Mouse (Mus musculus): ENCODE results near the gene Sbk3. TPM values are rescaled to one million over a fixed set of nuclear protein-coding genes. Genes with fewer than 3 reads are reported as not detected.

Gene Sbk3
- total RNA-seq, 1 experiment from 2014 or later: not detected

DNA sequence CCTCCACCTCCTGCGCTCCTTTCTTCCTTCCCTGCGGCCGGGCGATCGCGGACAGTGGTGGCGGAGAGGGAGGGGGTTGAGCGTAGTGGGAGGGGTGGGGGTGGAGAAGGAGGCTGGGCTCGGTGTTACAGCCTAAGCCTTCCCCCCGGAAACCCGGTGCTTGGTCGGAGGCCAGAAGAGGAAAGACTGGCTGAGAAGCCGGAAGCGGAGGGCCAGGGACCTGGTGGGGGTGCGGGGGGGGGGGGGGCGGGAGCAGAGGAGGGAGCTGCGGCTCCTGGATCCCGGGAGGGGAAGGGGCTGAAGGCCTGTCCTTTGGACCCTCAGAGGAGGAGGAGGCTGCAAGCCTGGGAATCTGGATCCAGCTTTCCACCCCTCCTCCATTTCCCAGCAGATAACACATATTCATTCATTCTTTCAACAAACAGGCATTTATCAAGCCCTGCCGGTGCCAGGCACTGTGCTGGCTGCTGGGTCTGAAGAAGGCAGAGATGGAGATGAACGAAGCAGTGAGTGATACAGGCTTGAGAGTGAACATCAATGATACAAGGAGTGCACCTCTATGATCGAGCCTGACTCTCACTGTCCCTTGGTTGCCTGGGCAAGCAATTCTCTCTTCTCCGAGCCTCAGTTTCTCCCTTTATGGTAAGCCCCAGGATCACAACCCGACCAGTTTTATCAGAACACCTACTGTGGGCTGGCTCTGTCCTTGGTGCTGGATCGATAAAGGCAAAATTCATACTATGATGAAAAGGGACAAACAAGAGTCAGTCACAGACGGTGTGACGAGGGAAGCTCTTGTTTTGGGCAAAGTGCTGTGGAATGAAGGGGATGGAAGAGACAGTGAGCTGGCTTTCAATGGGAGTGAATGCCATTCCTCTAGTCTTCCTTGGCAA, 25.3 kb upstream of the Sbk3 start, which contains the start of gene Zfp579:
TSS of gene Zfp579 (minus strand) at position 156 of the 893 bp plus-strand sequence.
- peak; percentile 66 to 81 for ATAC-seq (replicated peaks in 1 of 2; ENCODE audit: insufficient read depth in 1 of 2, low FRiP score in 2 of 2, low TSS enrichment in 1 of 2, low read depth in 1 of 2, poor library complexity in 2 of 2, severe bottlenecking in 2 of 2)

DNA sequence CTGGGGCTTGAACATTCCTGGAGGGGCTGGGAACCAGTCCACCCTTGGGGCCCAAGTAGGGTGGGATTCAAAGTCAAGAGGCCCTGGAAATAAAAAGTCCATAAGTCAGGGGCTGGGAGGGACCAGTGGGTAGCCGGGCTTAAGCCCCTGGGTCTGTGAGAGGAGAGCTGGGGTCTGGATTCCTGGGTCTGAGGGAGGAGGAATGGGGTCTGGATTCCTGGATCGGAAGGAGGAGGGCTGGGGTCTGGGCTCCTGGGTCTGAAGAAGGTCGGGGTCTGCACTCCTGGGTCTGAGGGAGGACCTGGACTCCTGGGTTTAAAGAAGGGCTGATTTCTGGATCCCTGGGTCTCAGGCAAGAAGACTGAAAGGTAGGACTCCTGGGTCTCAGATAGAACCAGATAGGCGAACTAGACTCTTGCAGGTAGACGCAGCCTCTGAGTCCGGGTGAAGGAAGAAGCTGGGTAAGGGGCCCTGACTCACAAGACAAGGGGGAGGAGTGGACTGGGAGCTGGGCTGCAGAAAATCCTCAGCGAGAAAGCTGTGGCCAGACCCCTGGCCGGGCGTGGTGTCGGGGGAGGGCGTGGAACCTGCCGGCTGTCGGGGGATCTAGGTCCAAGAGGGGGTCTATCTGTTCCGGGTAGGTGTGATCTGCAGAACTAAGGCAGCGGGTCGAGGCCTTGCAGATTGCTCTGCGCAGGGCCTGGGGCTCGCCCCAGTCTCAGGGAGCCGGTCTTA, 24.5 kb upstream of the Sbk3 start:
- peak in 1 of 2 experiments; percentile 14; a peak in 2 of 4 replicates for ATAC-seq (replicated peaks in 1 of 2; ENCODE audit: insufficient read depth in 1 of 2, low FRiP score in 2 of 2, low TSS enrichment in 1 of 2, low read depth in 1 of 2, poor library complexity in 2 of 2, severe bottlenecking in 2 of 2)

- ATAC-seq (replicated peaks in 1 of 2; ENCODE audit: insufficient read depth in 1 of 2, low FRiP score in 2 of 2, low TSS enrichment in 1 of 2, low read depth in 1 of 2, poor library complexity in 2 of 2, severe bottlenecking in 2 of 2): no peak
Observed at GRCm38 (mm10) chr7:4993999-4994788, 23.2 kb upstream of the Sbk3 start.

DNA sequence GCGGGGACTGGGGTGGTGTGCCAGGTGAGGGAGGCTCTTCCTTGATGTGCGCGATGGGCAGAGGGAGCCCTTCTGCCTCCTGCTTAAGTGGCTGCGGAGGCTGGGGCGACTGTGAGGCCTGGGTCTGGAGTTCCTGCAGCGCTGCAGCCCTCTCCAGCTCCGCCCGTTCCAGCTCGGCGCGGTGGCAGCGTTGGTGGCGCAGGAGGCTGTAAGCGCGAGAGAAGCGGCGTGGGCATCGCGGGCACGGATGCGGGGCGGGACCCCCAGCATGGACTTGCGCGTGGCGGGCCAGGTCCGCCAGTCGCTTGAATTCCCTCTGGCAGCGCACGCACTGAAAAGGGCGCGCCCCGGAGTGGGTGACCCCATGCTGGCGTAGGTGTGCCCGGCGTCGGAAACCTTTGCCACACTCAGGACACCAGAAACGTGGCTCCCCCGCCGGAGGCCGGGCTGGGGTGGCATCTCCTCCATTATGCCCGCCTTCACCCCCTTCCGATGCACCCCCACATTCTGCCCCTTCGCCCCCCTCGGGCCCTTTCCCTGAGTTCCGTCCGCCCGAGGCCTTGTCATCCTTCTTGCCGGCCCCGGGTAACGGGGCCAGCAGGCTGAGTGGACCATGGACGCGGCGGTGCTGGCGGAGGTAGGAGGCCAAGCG, 22.5 kb upstream of the Sbk3 start:
- no peak for ATAC-seq (replicated peaks in 1 of 2; ENCODE audit: insufficient read depth in 1 of 2, low FRiP score in 2 of 2, low TSS enrichment in 1 of 2, low read depth in 1 of 2, poor library complexity in 2 of 2, severe bottlenecking in 2 of 2)

- ATAC-seq (replicated peaks in 1 of 2; ENCODE audit: insufficient read depth in 1 of 2, low FRiP score in 2 of 2, low TSS enrichment in 1 of 2, low read depth in 1 of 2, poor library complexity in 2 of 2, severe bottlenecking in 2 of 2): no peak
Observed at GRCm38 (mm10) chr7:4988250-4988649, 17.3 kb upstream of the Sbk3 start.

DNA sequence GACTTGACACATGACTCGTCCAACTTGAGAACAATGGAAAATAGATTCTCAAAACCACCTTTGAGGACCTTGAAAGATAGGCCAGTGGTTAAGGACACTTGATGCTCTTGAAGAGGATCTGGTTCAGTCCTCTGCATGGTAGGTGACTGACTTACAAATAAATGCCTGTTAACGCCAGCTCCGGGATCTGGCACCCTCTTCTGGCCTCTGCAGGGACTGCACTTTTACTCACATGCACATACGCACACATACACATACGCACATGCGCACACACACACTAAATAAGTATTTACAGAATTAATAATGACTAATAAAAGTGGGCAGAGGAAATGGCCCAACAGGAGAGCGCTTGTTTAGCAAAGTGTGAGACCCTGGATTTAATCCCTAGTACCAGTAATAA, 5.9 kb upstream of the Sbk3 start:
- no peak for ATAC-seq (replicated peaks in 1 of 2; ENCODE audit: insufficient read depth in 1 of 2, low FRiP score in 2 of 2, low TSS enrichment in 1 of 2, low read depth in 1 of 2, poor library complexity in 2 of 2, severe bottlenecking in 2 of 2)

- no peak for ATAC-seq (replicated peaks in 1 of 2; ENCODE audit: insufficient read depth in 1 of 2, low FRiP score in 2 of 2, low TSS enrichment in 1 of 2, low read depth in 1 of 2, poor library complexity in 2 of 2, severe bottlenecking in 2 of 2)
Observed at GRCm38 (mm10) chr7:4975455-4975854, 4.5 kb upstream of the Sbk3 start.

- ATAC-seq (replicated peaks in 1 of 2; ENCODE audit: insufficient read depth in 1 of 2, low FRiP score in 2 of 2, low TSS enrichment in 1 of 2, low read depth in 1 of 2, poor library complexity in 2 of 2, severe bottlenecking in 2 of 2): peak; percentile 25 to 59; a peak in 2 of 4 replicates
Observed at GRCm38 (mm10) chr7:4972321-4973047, 1.5 kb upstream of the Sbk3 start.

DNA sequence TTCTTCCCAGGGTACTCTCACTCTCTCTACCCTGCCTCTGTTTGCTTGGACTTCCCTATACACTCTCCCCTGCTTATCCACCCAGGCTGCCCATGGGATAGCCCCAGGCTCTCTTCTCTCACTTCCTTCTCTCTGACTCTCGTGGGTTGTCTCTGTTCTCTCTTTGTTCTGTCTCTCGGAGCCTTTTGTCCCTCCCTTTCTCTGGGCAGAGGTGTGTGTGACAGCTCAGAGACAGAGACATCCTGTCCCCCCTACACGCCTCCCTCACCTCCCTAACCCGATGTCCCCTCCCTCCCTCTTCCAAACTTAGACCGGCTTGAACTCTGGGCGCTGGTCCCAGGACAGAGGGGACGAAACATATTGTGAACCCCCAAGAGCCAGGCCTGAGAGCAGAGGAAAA, 742 bp upstream of the Sbk3 start:
- no peak for ATAC-seq (replicated peaks in 1 of 2; ENCODE audit: insufficient read depth in 1 of 2, low FRiP score in 2 of 2, low TSS enrichment in 1 of 2, low read depth in 1 of 2, poor library complexity in 2 of 2, severe bottlenecking in 2 of 2)

DNA sequence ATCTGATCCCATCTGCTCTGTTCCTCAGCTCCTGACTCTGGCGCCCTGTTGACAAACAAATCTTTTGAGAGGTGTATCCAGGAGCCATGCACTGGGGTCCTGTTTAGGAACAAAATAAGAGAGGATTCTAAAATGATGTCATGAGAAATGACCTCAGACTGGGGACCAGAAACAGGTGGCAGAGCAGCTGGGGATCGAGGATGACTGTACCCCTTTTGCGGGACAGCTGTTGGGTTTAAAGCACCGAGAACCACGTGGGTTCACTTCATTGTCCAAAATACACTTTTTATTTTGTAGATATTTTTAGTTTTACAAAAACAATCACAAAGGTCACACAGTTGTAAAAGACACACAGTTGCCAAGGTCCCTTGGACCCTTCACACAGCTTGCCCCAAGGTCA, 6.0 kb downstream of the Sbk3 start:
- no peak for ATAC-seq (replicated peaks in 1 of 2; ENCODE audit: insufficient read depth in 1 of 2, low FRiP score in 2 of 2, low TSS enrichment in 1 of 2, low read depth in 1 of 2, poor library complexity in 2 of 2, severe bottlenecking in 2 of 2)

- peak; percentile 93 to 98 for ATAC-seq (replicated peaks in 1 of 2; ENCODE audit: insufficient read depth in 1 of 2, low FRiP score in 2 of 2, low TSS enrichment in 1 of 2, low read depth in 1 of 2, poor library complexity in 2 of 2, severe bottlenecking in 2 of 2)
Observed at GRCm38 (mm10) chr7:4964272-4964671, 6.7 kb downstream of the Sbk3 start, which contains the start of gene Sbk2. TSS of gene Sbk2 (minus strand) at chr7:4964406.

DNA sequence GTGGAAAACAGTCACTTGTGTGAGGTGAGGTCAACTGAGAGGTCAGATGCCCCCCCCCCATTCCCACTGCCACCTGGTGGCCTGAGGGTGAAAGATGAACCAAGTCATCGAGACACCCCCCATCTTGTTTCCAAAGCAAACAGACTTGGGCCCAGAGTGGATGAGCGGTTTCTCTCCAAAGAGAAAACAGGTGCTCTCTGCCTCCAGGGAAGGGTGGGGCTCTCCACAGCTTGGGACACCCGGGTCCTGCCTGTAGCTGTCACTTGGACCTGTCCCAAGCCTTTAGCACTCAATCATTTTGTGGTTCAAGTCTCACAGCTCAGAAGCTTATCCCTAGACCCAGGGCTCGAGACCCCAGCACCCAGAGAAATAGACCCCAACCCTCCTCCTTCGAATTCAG, 7.4 kb downstream of the Sbk3 start:
- ATAC-seq (replicated peaks in 1 of 2; ENCODE audit: insufficient read depth in 1 of 2, low FRiP score in 2 of 2, low TSS enrichment in 1 of 2, low read depth in 1 of 2, poor library complexity in 2 of 2, severe bottlenecking in 2 of 2): no peak

DNA sequence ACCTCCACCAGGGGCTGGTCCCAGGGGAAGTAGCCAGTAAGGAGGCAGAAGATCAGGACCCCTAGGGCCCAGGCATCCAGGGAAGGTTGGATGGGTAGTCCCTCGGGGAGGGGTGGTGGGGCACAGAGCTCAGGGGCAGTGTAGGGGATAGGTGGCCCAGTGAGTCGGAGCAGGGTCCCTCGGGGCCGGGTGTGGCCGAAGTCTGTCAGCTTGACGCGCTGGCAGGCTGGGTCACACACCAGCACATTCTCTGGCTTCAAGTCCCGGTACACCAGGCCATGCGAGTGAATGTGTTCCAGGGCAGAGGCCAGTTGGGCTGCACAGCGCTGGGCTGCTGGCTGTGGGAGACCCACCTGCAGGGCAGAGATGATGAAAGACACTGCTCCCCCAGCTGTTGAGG, 13.6 kb downstream of the Sbk3 start:
- no peak for ATAC-seq (replicated peaks in 1 of 2; ENCODE audit: insufficient read depth in 1 of 2, low FRiP score in 2 of 2, low TSS enrichment in 1 of 2, low read depth in 1 of 2, poor library complexity in 2 of 2, severe bottlenecking in 2 of 2)

DNA sequence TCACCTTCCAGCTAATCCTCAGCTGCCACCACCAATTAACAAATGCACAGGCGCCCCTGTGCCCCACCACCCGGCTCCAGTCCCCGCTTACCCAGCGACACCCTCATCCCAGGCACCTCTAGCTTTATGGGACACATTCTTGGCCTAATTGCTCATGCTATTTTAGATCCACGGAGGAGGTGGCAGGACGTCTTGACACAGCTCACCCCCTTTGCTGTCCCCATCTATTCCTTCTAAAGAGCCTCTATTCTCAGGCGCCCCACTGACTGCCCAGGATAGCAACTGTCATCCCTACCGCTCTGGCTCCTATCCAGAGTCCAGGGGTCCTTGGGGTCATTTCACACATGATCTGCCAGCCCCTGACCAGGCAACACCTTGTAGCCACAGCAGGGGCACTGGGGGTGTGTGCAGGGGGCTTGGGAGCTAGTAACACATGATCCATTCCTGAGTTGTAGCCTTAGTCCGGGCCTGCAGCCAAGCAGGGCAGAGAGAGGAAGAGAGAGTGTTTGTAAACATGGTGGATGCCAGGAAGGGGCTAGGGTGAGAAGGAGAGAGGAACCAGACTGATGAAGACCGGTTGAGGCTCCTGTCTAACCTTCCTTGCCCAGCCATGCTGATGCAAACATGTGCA, 17.0 kb downstream of the Sbk3 start:
- ATAC-seq (replicated peaks in 1 of 2; ENCODE audit: insufficient read depth in 1 of 2, low FRiP score in 2 of 2, low TSS enrichment in 1 of 2, low read depth in 1 of 2, poor library complexity in 2 of 2, severe bottlenecking in 2 of 2): no peak

DNA sequence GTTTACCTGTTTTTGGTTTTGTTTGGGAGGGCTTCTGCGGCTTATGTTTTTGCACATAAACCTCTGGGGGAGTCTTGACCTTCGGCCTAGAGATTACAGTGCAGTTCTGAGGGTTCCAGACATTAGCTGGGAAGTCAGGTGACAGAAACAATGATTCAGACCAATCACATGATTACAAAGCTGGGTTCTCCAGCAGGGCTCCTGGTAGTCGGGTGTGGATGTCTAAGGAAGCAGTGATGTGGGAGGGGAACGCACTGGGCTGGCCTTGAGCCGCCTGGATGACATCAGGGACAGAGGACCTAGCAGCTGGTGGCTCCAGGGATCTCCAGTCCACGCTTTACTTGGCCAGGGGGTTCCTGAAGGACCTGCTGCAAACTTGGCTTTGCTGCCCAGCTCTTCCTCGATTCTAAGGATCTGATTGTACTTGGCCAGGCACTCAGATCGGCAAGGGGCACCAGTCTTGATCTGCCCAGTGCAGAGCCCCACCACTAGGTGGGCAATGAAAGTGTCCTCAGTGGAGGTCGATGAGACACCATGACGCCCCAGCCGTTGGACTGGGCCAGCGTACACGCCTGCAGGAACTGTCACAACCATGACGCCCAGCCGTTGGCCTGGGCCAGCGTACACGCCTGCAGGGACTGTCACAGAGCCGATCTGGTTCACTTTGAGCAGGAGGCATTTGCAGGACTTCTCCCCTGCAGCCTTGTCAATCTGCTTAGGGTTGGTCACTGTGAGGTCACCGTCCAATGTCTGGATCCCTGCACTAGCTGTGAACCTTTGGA, 20.2 kb downstream of the Sbk3 start:
- no peak for ATAC-seq (replicated peaks in 1 of 2; ENCODE audit: insufficient read depth in 1 of 2, low FRiP score in 2 of 2, low TSS enrichment in 1 of 2, low read depth in 1 of 2, poor library complexity in 2 of 2, severe bottlenecking in 2 of 2)

- no peak for ATAC-seq (replicated peaks in 1 of 2; ENCODE audit: insufficient read depth in 1 of 2, low FRiP score in 2 of 2, low TSS enrichment in 1 of 2, low read depth in 1 of 2, poor library complexity in 2 of 2, severe bottlenecking in 2 of 2)
Observed at GRCm38 (mm10) chr7:4948386-4948785, 22.6 kb downstream of the Sbk3 start.

Data from hematopoietic stem cell, adult 5-6 weeks (primary cell).